Mouse (Mus musculus) limb, embryonic 12.5 days (tissue): ENCODE data around the gene Kcnip4. TPM values are rescaled to one million over a fixed set of nuclear protein-coding genes. Genes with fewer than 3 reads are reported as not detected.

Experiments used
- ATAC-seq: fragments of 200-750 bp; cut with Nextera tagmentation; 2 replicates; pipeline ENCODE4 v1.8.0; 2017; ENCODE audit warnings: low read depth, moderate TSS enrichment; ENCODE audit not compliant: insufficient number of reproducible peaks, insufficient read depth, low FRiP score, low TSS enrichment
- H3K27ac ChIP-seq: fragments of 300-500 bp; sonication (generic); 2 replicates; pipeline ENCODE4 v1.5.1; 2016; ENCODE audit warnings: mild to moderate bottlenecking, moderate library complexity
- H3K27me3 ChIP-seq: fragments of 300-500 bp; sonication (generic); 2 replicates; pipeline ENCODE4 v1.6.1; 2016; ENCODE audit warnings: mild to moderate bottlenecking, moderate library complexity
- H3K36me3 ChIP-seq: fragments of 300-500 bp; sonication (generic); 2 replicates; pipeline ENCODE4 v1.6.1; 2016; ENCODE audit warnings: mild to moderate bottlenecking, moderate library complexity
- H3K4me1 ChIP-seq: fragments of 300-500 bp; sonication (generic); replicated peaks from 2 replicates; pipeline ENCODE4 v1.6.1; 2016
- H3K4me2 ChIP-seq: fragments of 300-500 bp; sonication (generic); 2 replicates; pipeline ENCODE4 v1.6.1; 2016; ENCODE audit warnings: mild to moderate bottlenecking, moderate library complexity
- H3K4me3 ChIP-seq: fragments of 300-500 bp; sonication (generic); replicated peaks from 2 replicates; pipeline ENCODE4 v1.5.1; 2016; ENCODE audit warnings: mild to moderate bottlenecking
- H3K9ac ChIP-seq: fragments of 300-500 bp; sonication (generic); replicated peaks from 2 replicates; pipeline ENCODE4 v1.6.1; 2016; ENCODE audit warnings: mild to moderate bottlenecking, moderate library complexity
- H3K9me3 ChIP-seq: fragments of 300-500 bp; sonication (generic); 2 replicates; pipeline ENCODE4 v1.6.1; 2016; ENCODE audit warnings: mild to moderate bottlenecking, moderate library complexity
- WGBS: fragments of 180-500 bp; shearing (Covaris S2); methylation state at CpG from one replicate; pipeline ENCODE4 v1.1.7; 2016; 5-methylcytosine and 5-hydroxymethylcytosine counted together
- polyA plus RNA-seq: library from polyadenylated mRNA; unstranded; fragments of >200 nt; fragmentation: Nextera tagmentation; extraction: Ambion mirVana; gene quantifications from 2 replicates; pipeline ENCODE4 v1.2.1, GENCODE M21; 2016

The Kcnip4 gene
- polyA plus RNA-seq, 1 experiment from 2014 or later: 1.9 TPM

DNA sequence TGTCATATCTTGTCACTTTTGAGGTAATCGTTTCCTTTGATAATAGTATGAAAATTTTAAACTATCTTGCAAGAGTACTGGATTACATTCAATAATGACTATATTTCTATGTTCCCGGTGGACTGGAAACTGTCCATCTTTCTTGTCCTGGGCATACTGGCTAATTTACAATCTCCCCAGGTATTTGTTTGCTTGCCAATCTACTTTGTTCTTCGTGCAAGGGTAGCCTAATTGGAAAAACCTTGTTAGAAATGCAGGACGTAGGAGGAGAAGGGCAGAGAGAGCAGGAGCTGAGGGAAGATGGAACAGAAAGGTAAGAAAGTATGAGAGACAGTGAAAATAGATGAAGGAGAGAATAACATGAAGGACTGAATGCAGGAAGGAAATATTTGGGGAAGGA, 226.1 kb downstream of the Kcnip4 start:
- H3K9ac ChIP-seq: no peak overlapping the region
- no peaks in the 10 kb centered on the region for H3K27me3 ChIP-seq
- no peak overlapping the region for H3K4me3 ChIP-seq
- 76% methylated on average over 4 of the region's 4 CpGs for WGBS
- no peak for ATAC-seq
- H3K36me3 ChIP-seq: no peaks in the 10 kb centered on the region
- no peaks in the 10 kb centered on the region for H3K9me3 ChIP-seq
- H3K4me1 ChIP-seq: no peaks in the 10 kb centered on the region
- no peak overlapping the region for H3K27ac ChIP-seq
- no peak overlapping the region for H3K4me2 ChIP-seq

DNA sequence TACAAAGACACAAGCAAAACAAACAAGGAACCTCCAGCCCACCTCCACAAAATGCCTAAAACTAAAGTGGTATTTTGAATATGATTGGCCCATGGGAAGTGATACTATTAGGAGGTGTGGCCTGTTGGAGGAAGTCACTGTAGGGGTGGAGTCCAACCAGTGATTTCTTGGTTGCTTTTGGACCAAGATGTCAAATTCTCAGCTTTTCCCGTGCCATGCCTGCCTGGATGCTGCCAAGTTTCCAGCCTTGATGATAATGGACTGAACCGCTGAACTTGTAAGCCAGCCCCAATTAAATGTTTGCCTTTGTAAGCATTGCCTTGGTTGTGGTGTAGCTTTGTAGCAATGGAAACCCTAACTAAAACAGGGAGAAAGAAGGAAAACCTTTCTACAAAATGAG, 232.3 kb downstream of the Kcnip4 start:
- WGBS: 90% methylated on average over 2 of the region's 2 CpGs
- Histone ChIP-seq H3K27me3 (no peaks in the 10 kb centered on the region), H3K9ac (no peak overlapping the region), H3K4me1 (no peaks in the 10 kb centered on the region), H3K27ac (no peak overlapping the region), H3K4me3 (no peak overlapping the region), H3K9me3 (no peaks in the 10 kb centered on the region), H3K4me2 (no peak overlapping the region), H3K36me3 (no peaks in the 10 kb centered on the region)
- no peak for ATAC-seq

DNA sequence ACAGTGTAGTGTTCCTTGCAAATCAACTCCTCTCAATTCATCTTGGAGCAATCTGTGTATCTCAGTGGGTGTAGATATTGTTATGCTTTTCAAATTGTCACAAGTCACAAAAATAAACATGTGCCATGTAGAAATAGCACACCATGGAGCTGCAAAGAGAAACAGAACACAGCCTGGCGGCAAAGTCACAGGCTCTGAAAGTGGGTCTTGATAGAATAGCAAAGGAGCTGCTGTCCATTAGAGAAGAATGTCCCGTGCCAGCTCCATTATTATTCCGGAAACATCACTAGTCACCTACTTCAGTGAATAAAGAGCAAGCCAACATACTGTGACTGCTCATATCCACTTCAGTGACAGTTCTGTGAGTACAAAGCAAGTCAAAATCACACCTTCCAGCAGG, 232.9 kb downstream of the Kcnip4 start:
- Histone ChIP-seq H3K27ac (no peak overlapping the region), H3K4me1 (no peaks in the 10 kb centered on the region), H3K4me2 (no peak overlapping the region), H3K9ac (no peak overlapping the region), H3K27me3 (no peaks in the 10 kb centered on the region), H3K4me3 (no peak overlapping the region), H3K9me3 (no peaks in the 10 kb centered on the region), H3K36me3 (no peaks in the 10 kb centered on the region)
- 75% methylated on average over 3 of the region's 3 CpGs for WGBS
- ATAC-seq: no peak

DNA sequence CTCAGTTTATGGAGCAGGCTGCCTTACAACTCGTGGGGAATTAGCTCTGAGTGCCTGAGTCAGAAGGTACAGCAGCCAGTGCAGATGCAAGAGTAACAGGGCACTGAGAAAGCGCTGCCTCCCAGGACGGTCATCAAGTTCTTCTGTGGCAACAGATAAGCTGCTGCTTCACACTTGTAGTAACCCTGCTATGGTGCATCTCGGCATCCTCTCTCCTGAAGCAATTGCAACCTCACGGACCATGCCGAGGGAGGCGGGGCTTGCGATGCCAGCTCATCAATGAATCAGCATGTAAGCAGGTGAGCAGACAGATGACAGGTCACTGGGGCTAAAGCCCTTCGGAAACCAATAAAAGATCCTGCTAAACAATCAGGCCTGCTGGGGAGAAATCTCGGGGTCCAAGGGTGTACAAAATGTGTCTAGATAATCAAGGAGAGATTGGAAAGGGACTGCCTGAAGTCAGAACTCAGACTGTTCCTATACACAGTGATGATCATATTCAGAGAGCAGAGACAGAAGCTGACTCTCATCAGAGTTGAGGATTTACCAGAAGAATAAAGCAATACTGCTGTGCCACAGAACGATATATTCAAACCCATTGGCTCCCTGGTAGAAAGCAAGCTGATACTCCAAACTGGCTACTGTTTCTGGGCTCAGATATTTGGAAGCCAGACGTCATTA, 239.1 kb downstream of the Kcnip4 start:
- Histone ChIP-seq H3K27ac (no peak overlapping the region), H3K9me3 (no peaks in the 10 kb centered on the region), H3K4me1 (peaks cover 16% of the 10 kb centered on the region), H3K4me3 (peak overlapping the region; percentile 33), H3K36me3 (no peaks in the 10 kb centered on the region), H3K4me2 (peak overlapping the region; percentile 61), H3K9ac (no peak overlapping the region), H3K27me3 (no peaks in the 10 kb centered on the region)
- WGBS: 22% methylated on average over 12 of the region's 12 CpGs
- ATAC-seq: no peak

DNA sequence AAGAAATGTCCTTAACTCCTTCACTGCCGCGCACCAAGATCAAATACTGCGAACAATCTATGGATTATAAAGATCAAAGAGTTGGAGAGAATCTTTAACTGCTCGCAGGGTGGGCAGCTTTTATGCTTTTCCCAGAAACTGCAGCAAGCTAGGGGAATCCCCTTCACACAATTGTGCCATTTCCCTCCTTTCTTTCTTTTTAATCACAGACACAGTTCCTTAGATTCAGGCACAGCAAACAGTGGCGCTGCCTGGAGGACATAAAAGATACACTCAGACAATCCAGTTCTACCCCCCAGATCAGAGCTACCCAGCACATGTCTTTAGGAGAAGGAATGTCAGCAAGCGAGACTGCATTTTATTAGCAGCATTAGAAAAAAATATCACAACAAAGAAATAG, 239.9 kb downstream of the Kcnip4 start:
- Histone ChIP-seq H3K4me1 (peaks cover 16% of the 10 kb centered on the region), H3K9me3 (no peaks in the 10 kb centered on the region), H3K36me3 (no peaks in the 10 kb centered on the region), H3K9ac (no peak overlapping the region), H3K4me2 (peak overlapping the region; percentile 61), H3K27me3 (no peaks in the 10 kb centered on the region), H3K27ac (no peak overlapping the region), H3K4me3 (no peak overlapping the region)
- WGBS: 46% methylated on average over 6 of the region's 6 CpGs
- ATAC-seq: no peak

DNA sequence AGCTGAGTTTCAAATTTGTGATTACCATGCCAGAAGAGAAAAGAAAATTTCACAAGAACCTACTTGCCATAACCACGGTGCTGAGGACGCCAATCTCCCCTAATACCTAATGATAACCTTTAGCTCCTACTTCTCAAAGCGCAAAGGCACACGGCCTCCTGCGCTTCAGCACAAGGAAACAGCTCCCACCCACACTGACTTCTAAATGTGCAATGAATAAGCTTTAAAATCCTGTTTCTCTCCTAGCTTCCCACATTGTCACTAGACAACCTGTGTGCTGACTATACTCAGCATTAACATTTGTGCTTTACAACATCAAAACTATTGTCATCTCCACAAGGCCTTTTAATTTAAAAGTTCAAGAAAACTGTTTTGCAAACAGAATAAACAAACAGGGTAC, 241.3 kb downstream of the Kcnip4 start:
- Histone ChIP-seq H3K4me3 (no peak overlapping the region), H3K4me1 (peaks cover 16% of the 10 kb centered on the region), H3K27me3 (no peaks in the 10 kb centered on the region), H3K9ac (no peak overlapping the region), H3K4me2 (no peak overlapping the region), H3K36me3 (no peaks in the 10 kb centered on the region), H3K27ac (no peak overlapping the region), H3K9me3 (no peaks in the 10 kb centered on the region)
- 72% methylated on average over 5 of the region's 5 CpGs for WGBS
- ATAC-seq: no peak

DNA sequence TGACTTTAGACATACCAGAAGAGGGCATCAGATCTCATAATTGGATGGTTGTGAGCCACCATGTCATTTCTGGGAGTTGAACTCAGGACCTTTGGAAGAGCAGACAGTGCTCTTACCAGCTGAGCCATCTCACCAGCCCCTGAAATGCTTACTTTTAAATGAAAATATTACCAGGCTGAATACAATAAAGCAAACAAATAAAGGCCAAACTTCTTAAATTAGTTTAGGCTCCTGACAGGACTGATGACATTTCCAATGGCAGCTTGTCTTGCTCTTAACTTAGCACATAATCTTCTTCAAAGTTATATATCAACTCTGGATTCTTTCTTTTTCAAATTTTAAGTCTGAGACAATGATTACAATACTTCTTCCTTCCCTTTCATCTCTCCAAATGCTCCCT, 252.8 kb downstream of the Kcnip4 start:
- Histone ChIP-seq H3K9me3 (no peaks in the 10 kb centered on the region), H3K9ac (no peak overlapping the region), H3K4me2 (no peak overlapping the region), H3K27me3 (no peaks in the 10 kb centered on the region), H3K4me1 (no peaks in the 10 kb centered on the region), H3K27ac (no peak overlapping the region), H3K36me3 (no peaks in the 10 kb centered on the region), H3K4me3 (no peak overlapping the region)
- no peak for ATAC-seq

DNA sequence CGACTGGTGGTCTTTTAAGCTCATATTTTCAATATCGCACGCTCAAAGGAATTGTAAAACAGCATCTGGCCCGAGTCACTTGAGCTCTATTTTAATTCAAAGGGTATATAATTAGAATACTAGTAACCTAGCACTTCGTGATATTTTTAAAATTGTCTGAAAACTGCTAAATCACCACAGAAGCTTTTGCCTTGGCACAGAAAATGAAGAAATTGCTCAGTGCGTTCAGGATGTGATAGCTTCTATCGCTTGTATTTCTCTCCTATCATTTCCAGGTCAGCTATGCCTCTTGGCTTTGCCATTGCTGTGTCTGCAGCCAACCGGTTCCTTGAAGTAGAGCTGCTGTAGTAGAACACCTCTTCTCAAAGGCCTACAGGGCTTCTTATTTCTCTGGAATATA, 255.9 kb downstream of the Kcnip4 start:
- Histone ChIP-seq H3K27ac (no peak overlapping the region), H3K36me3 (no peaks in the 10 kb centered on the region), H3K9ac (no peak overlapping the region), H3K9me3 (no peaks in the 10 kb centered on the region), H3K4me2 (no peak overlapping the region), H3K4me1 (no peaks in the 10 kb centered on the region), H3K4me3 (no peak overlapping the region), H3K27me3 (no peaks in the 10 kb centered on the region)
- WGBS: 89% methylated on average over 8 of the region's 8 CpGs
- no peak for ATAC-seq

DNA sequence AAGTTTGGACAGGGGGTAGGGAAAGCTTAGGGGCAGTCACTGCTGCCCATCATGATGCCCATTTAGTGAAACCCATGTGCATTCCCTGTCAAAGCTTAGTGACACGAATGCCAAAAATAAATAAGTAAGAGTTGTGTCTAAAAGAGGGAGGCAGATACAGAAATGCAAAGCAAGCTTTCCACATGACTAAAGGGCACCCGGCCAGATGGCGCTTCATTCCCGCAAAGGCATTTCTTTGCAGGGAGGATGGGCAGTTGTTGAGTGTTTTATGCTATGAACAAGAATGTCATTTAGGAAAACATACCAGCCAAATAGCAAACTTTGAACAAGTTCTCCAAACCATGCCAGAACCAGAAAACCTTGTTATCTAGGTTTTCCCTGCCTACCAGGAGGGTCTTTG, 265.4 kb downstream of the Kcnip4 start:
- H3K9me3 ChIP-seq: no peaks in the 10 kb centered on the region
- no peaks in the 10 kb centered on the region for H3K4me1 ChIP-seq
- WGBS: 90% methylated on average over 4 of the region's 4 CpGs
- H3K4me2 ChIP-seq: no peak overlapping the region
- no peak overlapping the region for H3K4me3 ChIP-seq
- no peak overlapping the region for H3K9ac ChIP-seq
- ATAC-seq: no peak
- no peaks in the 10 kb centered on the region for H3K27me3 ChIP-seq
- no peaks in the 10 kb centered on the region for H3K36me3 ChIP-seq
- H3K27ac ChIP-seq: no peak overlapping the region

DNA sequence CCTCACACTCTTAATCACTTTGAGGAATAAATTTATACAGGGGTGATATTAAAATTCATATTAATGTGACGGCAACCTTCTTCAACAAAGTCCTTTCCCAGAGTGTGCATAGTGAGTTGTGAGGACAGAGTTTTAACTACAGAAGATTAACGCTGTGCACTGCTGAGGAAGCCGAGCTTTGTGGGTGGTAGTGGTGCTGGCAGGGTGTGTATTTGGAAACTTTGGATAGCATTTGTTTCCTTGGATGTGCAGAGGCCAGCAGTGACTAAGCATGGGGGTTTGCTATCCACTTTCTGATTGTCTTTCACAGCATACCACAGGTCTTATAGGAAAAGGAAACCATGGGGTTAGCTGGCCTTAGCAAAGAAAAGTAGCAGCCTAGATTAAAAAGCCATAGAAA, 267.9 kb downstream of the Kcnip4 start:
- H3K4me3 ChIP-seq: no peak overlapping the region
- 88% methylated on average over 3 of the region's 3 CpGs for WGBS

DNA sequence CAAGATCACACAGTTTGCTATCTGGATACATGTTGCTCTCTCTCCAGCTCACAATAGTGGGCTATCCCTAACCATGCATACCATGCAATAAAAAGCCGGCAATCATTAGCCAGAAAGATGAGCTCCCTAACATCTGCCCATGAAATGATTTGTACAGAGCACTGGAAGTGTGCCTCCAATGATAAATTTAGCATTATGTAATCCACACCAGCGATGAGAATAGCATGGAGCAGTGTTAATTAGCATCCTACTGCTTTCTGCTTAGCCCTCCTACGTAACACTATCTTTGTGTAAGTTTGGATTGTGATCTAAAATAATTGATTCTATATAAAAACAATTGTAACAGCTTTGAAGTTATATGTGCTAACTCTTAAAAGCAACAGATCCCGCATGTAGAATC, 268.7 kb downstream of the Kcnip4 start:
- Histone ChIP-seq H3K9ac (no peak overlapping the region), H3K4me2 (no peak overlapping the region), H3K36me3 (no peaks in the 10 kb centered on the region), H3K4me3 (no peak overlapping the region), H3K27ac (no peak overlapping the region), H3K27me3 (no peaks in the 10 kb centered on the region), H3K9me3 (no peaks in the 10 kb centered on the region), H3K4me1 (no peaks in the 10 kb centered on the region)
- WGBS: 80% methylated on average over 4 of the region's 4 CpGs
- no peak for ATAC-seq

More for the DNA sequence above, 267.9 kb downstream of the Kcnip4 start:
- Histone ChIP-seq H3K27me3 (no peaks in the 10 kb centered on the region), H3K4me2 (no peak overlapping the region), H3K9me3 (no peaks in the 10 kb centered on the region), H3K4me1 (no peaks in the 10 kb centered on the region), H3K27ac (no peak overlapping the region), H3K36me3 (no peaks in the 10 kb centered on the region), H3K9ac (no peak overlapping the region)
- no peak for ATAC-seq

DNA sequence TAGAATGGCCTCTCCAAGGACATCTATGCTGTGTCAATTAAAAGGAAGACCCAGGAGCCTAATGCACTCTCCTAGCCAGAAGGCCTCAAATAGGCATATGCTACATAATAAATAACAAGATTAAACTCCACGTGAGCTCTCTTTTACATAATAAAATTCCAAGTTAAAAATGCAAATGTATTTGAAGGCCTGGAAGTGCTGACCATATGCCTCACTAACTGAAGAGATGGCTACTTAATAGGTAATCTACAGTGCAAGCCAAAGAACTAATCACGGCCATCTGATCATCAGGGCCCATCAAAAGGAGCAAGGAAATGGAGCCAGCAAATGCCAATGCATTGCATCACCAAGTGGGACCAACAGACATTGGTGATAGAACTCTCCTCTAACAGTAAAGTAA, 277.6 kb downstream of the Kcnip4 start:
- WGBS: 86% methylated on average over 2 of the region's 2 CpGs

More for the DNA sequence above, 277.6 kb downstream of the Kcnip4 start:
- H3K27me3 ChIP-seq: no peaks in the 10 kb centered on the region
- H3K27ac ChIP-seq: no peak overlapping the region
- ATAC-seq: no peak
- H3K4me3 ChIP-seq: no peak overlapping the region
- H3K4me2 ChIP-seq: no peak overlapping the region
- no peak overlapping the region for H3K9ac ChIP-seq
- H3K36me3 ChIP-seq: no peaks in the 10 kb centered on the region
- H3K9me3 ChIP-seq: no peaks in the 10 kb centered on the region
- H3K4me1 ChIP-seq: no peaks in the 10 kb centered on the region
